Mouse (Mus musculus) testis, postnatal 14 days (tissue): Measurements from ENCODE around the gene Zfp385b.

Experiments
- DNase-seq: peaks from one replicate; pipeline ENCODE4 v3.0.0; 2021; ENCODE audit warnings: low spot score

Zfp385b gene

GRCm38 (mm10) chr2:77819539-77819938 lies at the start of gene Zfp385b:
Zfp385b (minus strand) TSS chr2:77819639.
- DNase-seq, result no peak

- peak; percentile 15 for DNase-seq
These were observed 44.5 kb upstream of the Zfp385b start for GRCm38 (mm10) chr2:77863934-77864333.

GRCm38 (mm10) chr2:77863522-77863921 lies 44.1 kb upstream of the Zfp385b start:
- no peak for DNase-seq

GRCm38 (mm10) chr2:77841464-77841863 lies 22.0 kb upstream of the Zfp385b start:
- no peak for DNase-seq

- peak; percentile 79 for DNase-seq
These were observed 20.1 kb upstream of the Zfp385b start for GRCm38 (mm10) chr2:77839587-77839986.

- no peak for DNase-seq
These were observed 19.2 kb upstream of the Zfp385b start for GRCm38 (mm10) chr2:77838688-77839087.

GRCm38 (mm10) chr2:77835781-77836180 lies 16.3 kb upstream of the Zfp385b start:
- DNase-seq, result no peak

GRCm38 (mm10) chr2:77826133-77826828 lies 6.8 kb upstream of the Zfp385b start:
- no peak for DNase-seq

GRCm38 (mm10) chr2:77823026-77823425 lies 3.6 kb upstream of the Zfp385b start:
- DNase-seq, result no peak

- no peak for DNase-seq
These were observed 2.0 kb downstream of the Zfp385b start for GRCm38 (mm10) chr2:77817357-77817894.

- peak; percentile 74 for DNase-seq
These were observed 2.8 kb downstream of the Zfp385b start for GRCm38 (mm10) chr2:77816413-77817314.

GRCm38 (mm10) chr2:77815775-77816412 lies 3.5 kb downstream of the Zfp385b start:
- peak; percentile 66 for DNase-seq

- DNase-seq, result no peak
These were observed 4.5 kb downstream of the Zfp385b start for GRCm38 (mm10) chr2:77814896-77815295.

- no peak for DNase-seq
These were observed 6.4 kb downstream of the Zfp385b start for GRCm38 (mm10) chr2:77813029-77813428.

GRCm38 (mm10) chr2:77810748-77811147 lies 8.7 kb downstream of the Zfp385b start:
- no peak for DNase-seq

- DNase-seq, result no peak
These were observed 14.7 kb downstream of the Zfp385b start for GRCm38 (mm10) chr2:77804781-77805180.

GRCm38 (mm10) chr2:77802291-77802690 lies 17.1 kb downstream of the Zfp385b start:
- no peak for DNase-seq

- DNase-seq, result no peak
These were observed 18.0 kb downstream of the Zfp385b start for GRCm38 (mm10) chr2:77801430-77801829.

- no peak for DNase-seq
These were observed 18.4 kb downstream of the Zfp385b start for GRCm38 (mm10) chr2:77801009-77801408.

GRCm38 (mm10) chr2:77797233-77797632 lies 22.2 kb downstream of the Zfp385b start:
- no peak for DNase-seq

- DNase-seq, result peak; percentile 26
These were observed 23.4 kb downstream of the Zfp385b start for GRCm38 (mm10) chr2:77795859-77796552.

GRCm38 (mm10) chr2:77790846-77791245 lies 28.6 kb downstream of the Zfp385b start:
- no peak for DNase-seq
